Mouse (Mus musculus) regulatory T cell (primary cell): ENCODE results near the gene Plk5.

ENCODE experiments used
- in situ Hi-C: fragments of 300-600 bp; cut with MboI, MseI; formaldehyde crosslinking; loops from one replicate; pipeline ENCODE4 v1.15.1; 2025; ENCODE audit warnings: high pct_unique_total_duplicates

The Plk5 gene

DNA sequence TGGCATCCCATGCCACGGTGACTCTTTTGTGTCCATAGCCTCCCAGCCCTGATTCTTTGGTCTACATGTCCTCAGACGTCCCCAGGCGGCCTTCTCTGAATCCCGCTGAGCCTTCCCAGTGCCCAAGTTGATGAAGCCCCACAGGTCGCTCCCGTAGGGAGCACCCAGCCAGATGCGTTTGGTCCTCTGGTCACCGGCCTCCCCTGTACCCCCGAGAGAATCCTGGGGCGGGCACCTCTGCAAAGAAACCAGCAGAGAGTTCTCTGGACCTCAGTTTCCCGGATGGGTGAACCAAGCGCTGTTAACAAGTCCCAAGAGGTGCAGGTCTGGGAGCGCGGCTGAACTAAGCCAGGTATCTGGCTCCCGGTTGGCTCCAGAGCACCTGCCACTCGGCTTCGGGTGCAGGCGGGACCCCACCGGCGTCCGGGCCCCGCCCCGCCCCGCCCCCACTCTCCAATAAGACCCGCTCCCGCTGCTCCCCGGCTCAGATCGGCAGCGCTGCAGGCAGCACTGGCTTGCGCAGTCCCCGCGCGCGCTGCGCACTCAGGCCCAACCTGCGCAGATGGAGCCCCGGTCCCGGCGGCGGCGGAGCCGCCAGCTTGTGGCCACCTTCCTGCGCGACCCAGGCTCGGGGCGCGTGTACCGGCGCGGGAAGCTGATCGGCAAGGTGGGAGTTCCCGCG is at the start of gene Plk5:
Gene Plk5 (plus strand): TSS at position 459 of the 682 bp plus-strand sequence.
- in situ Hi-C loops = no loop called here

DNA sequence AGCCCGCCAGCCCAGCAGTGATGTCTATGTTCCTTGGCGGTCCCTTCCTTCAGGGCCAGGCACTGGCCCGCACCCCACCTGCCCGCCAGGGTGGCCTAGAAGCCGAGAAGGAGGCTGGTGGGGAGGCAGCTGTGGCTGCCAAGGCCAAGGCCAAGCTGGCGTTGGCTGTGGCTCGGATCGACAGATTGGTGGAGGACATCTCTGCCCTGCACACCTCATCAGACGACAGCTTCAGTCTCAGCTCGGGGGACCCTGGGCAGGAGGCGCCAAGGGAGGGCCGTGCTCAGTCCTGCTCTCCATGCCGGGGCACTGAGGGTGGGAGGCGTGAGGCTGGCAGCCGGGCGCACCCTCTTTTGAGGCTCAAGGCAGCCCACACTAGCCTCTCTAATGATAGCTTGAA is 44.7 kb upstream of the Plk5 start:
- in situ Hi-C loops = no loop called here

DNA sequence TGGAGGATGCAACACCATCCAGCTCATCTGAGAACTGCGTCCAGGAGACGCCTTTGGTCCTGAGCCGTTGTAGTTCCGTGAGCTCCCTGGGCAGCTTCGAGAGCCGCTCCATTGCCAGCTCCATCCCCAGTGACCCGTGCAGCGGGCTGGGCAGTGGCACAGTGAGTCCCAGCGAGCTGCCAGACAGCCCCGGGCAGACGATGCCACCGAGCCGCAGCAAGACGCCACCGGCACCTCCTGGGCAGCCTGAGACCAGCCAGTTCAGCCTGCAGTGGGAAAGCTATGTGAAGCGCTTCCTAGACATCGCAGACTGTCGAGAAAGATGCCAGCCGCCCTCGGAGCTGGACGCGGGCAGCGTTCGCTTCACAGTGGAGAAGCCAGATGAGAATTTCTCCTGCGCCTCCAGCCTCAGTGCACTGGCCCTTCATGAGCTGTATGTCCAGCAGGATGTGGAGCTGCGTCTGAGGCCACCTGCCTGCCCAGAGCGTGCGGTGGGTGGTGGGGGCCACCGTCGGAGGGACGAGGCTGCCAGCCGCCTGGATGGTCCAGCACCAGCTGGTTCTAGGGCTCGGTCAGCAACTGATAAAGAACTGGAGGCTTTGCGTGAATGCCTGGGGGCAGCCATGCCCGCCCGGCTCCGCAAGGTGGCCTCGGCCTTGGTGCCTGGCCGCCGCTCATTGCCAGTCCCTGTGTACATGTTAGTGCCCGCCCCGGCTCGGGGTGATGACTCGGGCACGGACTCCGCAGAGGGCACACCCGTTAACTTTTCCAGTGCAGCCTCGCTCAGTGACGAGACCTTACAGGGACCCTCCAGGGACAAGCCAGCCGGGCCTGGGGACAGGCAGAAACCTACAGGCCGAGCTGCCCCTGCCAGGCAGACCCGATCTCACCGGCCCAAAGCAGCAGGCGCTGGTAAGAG is 43.4 kb upstream of the Plk5 start:
- in situ Hi-C loops = no loop called here

- in situ Hi-C loops = no loop called here
Measured at GRCm38 (mm10) chr10:80313627-80314201, 42.5 kb upstream of the Plk5 start.

DNA sequence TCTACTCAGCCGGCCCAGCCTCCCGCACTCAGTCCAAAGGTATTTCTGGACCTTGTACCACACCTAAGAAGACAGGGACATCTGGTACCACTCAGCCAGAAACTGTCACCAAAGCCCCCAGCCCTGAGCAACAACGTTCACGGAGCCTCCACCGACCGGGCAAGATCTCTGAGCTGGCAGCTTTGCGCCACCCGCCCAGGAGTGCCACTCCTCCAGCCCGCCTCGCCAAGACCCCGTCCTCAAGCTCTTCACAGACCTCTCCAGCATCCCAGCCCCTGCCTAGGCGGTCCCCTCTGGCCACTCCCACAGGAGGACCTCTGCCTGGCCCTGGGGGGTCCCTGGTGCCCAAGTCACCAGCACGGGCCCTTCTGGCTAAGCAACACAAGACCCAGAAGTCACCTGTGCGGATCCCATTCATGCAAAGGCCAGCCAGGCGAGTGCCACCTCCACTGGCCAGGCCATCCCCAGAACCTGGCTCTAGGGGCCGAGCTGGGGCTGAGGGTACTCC is 41.7 kb upstream of the Plk5 start:
- in situ Hi-C loops = no loop called here

GRCm38 (mm10) chr10:80315315-80315714 is 40.9 kb upstream of the Plk5 start:
- in situ Hi-C loops = no loop called here

DNA sequence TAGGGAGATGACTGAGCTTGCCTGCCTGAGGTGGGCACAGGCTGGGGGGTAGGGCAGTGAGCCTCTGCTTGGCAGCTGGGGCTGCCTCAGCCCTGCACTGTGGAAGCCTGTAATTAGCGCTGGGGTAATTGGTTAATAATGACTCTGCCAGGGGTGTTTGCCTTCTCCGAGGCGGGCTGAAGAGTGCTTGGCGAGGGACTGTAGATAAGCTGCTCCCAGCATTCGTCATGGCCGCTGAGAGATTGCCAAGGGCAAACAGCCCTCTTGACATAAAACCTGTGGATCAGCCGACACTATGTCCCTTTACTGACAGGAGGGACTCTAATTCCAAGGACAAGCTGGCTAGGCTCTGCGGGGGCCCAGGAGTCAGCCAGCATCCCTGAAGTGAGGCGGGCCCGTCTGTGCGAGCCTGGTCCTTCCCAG is 39.9 kb upstream of the Plk5 start:
- in situ Hi-C loops = no loop called here

DNA sequence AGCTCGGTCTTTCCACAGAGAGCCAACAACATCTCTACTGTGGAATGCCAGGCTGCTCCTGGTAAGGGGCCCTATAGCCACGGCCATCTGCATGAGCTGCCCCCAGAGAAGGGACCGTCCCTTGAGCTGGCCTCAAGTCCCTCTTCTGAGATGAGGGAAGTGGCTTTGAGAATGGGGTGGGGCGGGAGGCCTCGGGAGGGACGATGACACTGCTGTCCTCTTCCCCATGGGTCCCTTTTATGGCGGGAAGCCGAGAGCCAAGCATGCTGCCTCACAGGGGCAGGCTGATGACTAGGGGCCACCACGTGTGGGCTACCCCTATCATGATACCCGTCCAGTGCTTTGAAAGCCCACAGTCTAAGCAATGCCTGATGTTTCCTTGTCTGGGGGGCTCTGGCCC is 39.2 kb upstream of the Plk5 start:
- in situ Hi-C loops = no loop called here

- in situ Hi-C loops = no loop called here
Measured at GRCm38 (mm10) chr10:80320340-80320760, 35.9 kb upstream of the Plk5 start, which contains the start of gene 2310011J03Rik. TSS of gene 2310011J03Rik (minus strand) at chr10:80320537.

GRCm38 (mm10) chr10:80321014-80321669 is 35.1 kb upstream of the Plk5 start:
- in situ Hi-C loops = no loop called here

DNA sequence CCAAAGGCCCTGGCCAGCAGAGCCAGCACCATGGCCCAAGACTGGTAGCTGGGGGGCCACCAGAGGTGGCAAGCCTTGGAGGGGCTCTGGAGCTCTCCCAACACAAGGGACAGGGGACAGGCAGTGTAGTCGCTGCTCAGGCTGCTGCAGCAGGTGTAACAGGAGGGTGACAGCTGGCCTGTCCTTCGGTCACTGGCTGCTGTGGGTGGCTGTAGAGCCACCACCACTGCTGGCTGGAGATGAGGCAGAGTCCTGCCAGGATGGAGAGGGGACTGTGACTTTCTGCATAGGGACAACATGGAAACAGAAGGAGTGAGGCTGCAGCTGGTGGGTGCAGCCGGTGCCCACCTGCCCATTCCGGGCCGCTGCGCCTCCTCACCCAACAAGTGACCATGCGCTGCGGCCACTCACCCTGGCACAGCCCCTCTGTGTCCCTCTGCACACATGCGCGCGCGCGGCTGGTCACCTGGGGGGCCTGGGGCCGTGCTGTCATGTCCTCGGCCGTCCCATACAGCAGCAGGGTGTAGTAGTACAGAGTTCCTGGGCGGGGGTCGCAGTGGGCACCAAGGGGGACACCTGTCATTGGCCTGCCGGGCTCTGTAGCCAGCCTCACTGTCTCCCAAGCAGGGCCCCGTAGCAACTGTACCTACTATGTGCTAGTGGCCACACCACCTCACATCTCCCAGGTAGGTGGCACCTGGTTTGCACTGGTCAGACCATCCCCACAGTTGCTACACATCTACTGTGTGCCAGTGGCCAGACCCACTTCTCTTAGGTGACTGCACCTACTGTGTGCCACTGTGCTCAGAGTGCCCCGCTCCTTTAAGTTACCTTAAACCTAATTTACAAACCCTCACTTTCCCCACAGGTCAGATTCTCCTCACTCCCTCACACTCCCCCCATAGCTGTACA is 34.3 kb upstream of the Plk5 start:
- in situ Hi-C loops = no loop called here

DNA sequence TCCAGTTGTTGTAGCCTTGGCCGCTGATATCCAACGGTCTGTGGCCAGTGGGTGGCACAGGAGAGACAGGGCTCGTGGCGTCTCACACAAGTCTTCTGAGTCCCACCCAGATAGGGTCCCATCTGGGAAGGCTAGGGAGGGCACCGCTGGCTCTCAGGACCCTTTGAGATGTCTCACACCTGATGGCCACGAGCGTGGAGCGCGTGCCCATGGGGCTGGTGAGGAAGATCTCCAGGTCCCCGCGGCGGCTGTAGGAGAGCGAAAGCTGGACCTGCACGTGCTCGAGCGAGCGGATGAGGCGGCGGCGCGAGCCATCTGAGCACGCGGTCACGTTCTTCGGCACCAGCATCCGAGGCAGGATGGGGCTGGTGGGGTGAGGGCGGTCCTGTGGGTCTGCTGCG is 33.4 kb upstream of the Plk5 start:
- in situ Hi-C loops = no loop called here

DNA sequence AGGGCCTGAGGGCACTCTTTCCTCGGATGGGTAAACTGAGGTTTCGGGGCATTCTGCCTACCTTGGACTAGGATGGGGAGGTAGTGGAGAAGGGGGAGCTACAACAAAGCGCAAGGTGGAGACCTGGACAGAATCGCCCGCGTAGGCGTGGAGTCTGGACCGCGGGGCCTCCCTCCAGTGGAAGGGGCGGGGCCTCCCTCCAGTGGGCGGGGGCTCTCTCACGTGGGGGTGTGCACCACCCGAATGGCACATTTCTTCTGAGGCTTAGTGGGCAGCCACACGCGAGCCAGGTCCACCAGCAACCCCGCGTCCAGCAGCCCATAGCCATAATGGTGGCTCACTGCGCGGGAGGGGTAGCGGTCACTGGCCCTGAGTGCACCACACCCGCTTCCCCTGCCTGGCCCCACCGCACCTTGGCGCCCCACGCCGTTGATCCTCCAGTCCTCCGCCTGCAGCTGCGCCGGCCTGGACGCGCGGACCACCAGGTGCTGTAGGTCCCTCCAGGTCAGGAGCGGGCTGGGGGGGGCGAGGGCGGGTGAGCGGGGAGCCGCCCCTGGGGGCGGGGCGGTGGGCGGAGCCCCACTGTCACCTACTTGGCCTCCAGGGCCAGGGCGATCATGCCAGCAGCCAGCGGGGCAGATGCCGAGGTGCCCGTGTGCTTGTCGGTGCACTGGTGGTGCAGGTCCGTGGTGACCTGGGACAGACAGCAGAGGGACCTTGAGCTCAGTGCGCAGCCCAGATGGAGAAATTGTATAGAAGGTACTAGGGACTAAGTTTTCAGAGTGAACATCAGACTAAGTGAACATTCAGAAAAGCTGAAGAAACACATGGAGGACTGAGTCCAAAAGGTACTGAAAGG is 32.8 kb upstream of the Plk5 start:
- in situ Hi-C loops = no loop called here

DNA sequence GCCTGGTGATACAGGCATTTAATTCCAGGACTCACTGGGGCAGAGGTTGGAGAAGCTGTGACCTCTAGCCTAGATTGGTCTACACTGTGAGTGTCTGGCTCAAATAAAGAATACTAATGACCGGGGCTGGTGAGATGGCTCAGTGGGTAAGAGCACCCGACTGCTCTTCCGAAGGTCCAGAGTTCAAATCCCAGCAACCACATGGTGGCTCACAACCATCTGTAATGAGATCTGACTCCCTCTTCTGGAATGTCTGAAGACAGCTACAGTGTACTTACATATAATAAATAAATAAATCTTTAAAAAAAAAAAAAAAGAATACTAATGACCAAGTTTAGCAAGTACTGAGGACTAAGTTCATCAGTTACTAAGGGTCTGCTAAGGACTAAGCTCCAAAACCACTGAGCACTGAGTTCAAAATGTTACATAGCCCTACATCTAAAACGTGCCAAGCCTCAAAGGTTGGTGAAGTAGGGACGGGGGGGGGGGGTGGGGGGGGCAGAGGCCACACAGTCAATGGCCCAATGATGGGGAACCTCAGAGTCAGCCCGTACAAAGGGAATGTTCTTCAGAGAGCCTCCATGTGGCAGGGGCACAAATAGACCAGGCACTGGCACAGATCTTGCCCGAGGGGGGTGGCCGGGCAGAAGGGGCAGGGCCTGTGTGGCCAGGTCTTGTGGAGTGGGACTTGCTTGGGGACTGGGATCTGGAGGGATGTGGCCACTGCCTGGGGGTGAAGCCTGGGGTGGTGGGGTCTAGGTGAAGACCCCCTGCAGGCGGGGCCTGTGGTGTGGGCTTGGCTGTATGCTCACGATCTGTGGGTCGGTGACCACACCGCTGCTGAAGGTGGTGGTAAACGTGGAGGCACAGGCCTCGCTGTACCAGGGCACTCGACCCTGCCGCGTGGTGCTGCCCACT is 31.9 kb upstream of the Plk5 start:
- in situ Hi-C loops = no loop called here

GRCm38 (mm10) chr10:80325045-80325444 is 31.2 kb upstream of the Plk5 start:
- in situ Hi-C loops = no loop called here

DNA sequence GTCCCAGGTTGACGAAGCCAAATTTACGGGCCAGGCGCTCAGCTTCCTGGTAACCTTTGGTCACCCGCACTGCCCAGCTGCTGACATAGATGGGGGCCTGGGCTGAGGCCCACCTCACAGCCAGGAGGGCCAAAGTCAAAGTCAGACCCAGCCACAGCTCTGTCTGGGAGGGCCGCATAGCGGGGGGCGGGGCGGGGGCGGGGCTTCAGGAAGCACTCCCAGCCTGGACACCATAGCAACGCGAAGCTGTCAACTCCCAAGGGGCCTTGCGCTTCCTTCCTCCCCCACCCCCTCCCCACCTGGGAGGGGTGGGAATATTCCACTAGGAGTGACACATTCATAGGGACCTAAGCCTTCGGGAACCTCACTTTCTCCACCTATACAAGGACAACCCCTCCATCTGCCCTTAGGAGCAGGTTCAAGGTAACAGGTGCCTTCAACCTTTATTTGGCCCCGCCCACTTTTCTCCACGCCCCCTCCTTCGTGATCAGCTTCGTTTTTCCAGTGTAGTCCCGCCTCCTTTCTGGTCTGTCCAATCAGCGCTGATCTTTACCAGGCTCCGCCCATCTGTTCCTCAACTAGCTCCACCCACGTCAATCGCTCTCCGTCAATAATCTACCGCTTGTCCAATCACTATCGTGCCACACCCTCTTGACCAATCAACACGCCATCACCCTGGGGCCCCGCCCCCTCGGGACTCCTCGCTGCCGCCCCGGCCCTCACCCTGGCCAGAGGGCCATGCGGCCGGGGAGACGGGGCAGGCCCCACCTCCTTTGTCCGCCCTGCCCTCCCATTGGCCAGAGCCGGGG is 26.8 kb upstream of the Plk5 start, which contains the start of the genes Pcsk4 and Reep6:
Gene Pcsk4 (minus strand): TSS at position 226 of the 809 bp plus-strand sequence.
Gene Reep6 (plus strand): TSS at position 681 of the 809 bp plus-strand sequence.
- in situ Hi-C loops = no loop called here

DNA sequence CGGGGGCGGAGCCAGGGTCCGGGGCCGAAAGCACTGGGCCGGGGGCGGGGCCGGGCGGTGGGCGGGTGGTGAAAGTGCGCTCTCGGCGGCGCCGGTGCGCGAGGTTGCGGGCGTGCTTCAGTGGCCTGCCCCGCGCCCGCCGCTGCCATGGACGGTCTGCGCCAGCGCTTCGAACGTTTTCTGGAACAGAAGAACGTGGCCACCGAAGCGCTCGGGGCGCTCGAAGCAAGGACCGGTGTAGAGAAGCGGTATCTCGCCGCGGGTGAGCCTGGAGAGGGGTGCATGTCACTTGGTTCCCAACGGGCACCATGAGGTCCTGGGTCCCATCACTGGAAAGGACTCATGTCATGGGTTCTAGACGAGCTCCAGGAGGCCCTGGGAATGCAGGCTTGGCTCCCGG is 26.2 kb upstream of the Plk5 start:
- in situ Hi-C loops = no loop called here

DNA sequence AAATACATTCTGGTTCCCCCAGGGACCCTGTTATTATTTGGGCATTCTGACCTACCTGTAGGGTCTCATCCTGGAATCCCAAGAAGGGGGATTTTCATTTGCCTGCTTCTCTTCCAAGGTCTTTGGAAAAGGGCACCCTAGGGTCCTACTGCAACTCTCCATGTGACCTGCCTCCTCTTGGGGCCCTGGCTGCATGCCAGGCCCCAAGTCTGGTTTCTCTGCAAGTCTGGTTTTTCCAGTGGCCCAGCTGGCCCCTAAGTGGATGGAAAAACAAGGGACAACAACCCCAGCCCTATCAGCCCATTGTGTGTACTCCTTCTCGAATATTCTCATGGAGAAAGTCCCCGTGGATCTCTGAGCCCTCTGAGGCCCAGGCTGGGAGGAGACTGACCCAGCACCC is 25.4 kb upstream of the Plk5 start:
- in situ Hi-C loops = no loop called here
